In the genomic region with DNA sequence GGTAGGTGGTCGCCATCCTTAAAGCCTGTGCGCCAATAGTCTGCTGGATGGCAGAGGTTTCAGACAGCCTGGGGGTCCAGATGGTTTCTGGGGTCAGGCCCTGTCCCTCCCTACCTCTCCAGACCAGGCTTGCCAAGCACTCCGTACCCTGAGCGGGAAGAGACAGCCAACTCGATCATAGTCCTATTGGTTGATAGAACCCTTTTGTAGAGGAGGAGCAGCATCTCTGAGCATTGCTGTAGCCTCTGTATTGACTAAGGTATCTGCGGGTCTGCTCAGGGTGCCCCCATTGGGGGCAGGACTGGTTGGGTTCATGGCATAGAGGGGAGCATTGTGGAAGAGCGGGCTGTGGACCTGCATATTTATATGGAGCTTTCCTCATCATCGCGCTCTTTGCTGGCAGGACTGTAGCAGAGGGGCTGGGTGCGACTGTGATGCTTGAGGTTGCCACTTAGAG, we compare ENCODE assay signal across 8 mouse cellular contexts. TPM values are rescaled to one million over a fixed set of nuclear protein-coding genes. Genes with fewer than 3 reads are reported as not detected.
DNase-seq lines count a peak whose midpoint lies in the region; ATAC-seq and TF ChIP-seq lines count a peak whose summit lies in the region.

No protein-coding gene starts in this region.

- H3K4me3 ChIP-seq in kidney, embryonic 15.5 days (replicated peaks) = peak overlapping the region; percentile 50
- peak overlapping the region; percentile 53 for H3K4me3 ChIP-seq in hindbrain, embryonic 12.5 days
- H3K4me3 ChIP-seq in midbrain, embryonic 14.5 days (replicated peaks; ENCODE audit: low read depth, low read length) = peak overlapping the region; percentile 51

- no peak for TF ChIP-seq CTCF in brain, embryonic 14.5 days (IDR thresholded peaks at IDR 0.05; ENCODE audit: borderline replicate concordance, extremely low read depth, insufficient read depth, insufficient read length)

- peaks cover 7% of the 10 kb centered on the region; the same call in 1 of the 2 replicates for H3K36me3 ChIP-seq in kidney, embryonic 15.5 days
- peaks cover 21% of the 10 kb centered on the region; the same call in 1 of the 2 replicates for H3K36me3 ChIP-seq in hindbrain, embryonic 12.5 days
- peaks cover 23% of the 10 kb centered on the region; the same call in 1 of the 2 replicates for H3K36me3 ChIP-seq in midbrain, embryonic 14.5 days (ENCODE audit: control insufficient read depth, insufficient read depth, low read length)

- peak overlapping the region; percentile 57 for H3K9ac ChIP-seq in kidney, embryonic 15.5 days
- H3K9ac ChIP-seq in hindbrain, embryonic 12.5 days = peak overlapping the region; percentile 64
- peak overlapping the region; percentile 63 for H3K9ac ChIP-seq in midbrain, embryonic 14.5 days (replicated peaks; ENCODE audit: low read length)

- H3K4me1 ChIP-seq in kidney, embryonic 15.5 days = peaks cover 20% of the 10 kb centered on the region
- H3K4me1 ChIP-seq in hindbrain, embryonic 12.5 days = peaks cover 31% of the 10 kb centered on the region
- H3K4me1 ChIP-seq in midbrain, embryonic 14.5 days (ENCODE audit: control insufficient read depth, insufficient read depth, low read length) = peaks cover 15% of the 10 kb centered on the region

- H3K9me3 ChIP-seq in kidney, embryonic 15.5 days (replicated peaks) = no peaks in the 10 kb centered on the region
- H3K9me3 ChIP-seq in hindbrain, embryonic 12.5 days (replicated peaks) = no peaks in the 10 kb centered on the region
- no peaks in the 10 kb centered on the region for H3K9me3 ChIP-seq in midbrain, embryonic 14.5 days (ENCODE audit: control insufficient read depth, low read length)

- no peak; the same call in none of the 2 replicates for ATAC-seq in kidney, embryonic 15.5 days (replicated peaks; ENCODE audit: low FRiP score)
- peak; percentile 64 for ATAC-seq in hindbrain, embryonic 12.5 days (ENCODE audit: low FRiP score)
- ATAC-seq in midbrain, embryonic 14.5 days (ENCODE audit: low FRiP score, low TSS enrichment) = peak; percentile 55

- H3K27ac ChIP-seq in kidney, embryonic 15.5 days = no peak overlapping the region
- H3K27ac ChIP-seq in hindbrain, embryonic 12.5 days = peak overlapping the region; percentile 52
- peak overlapping the region; percentile 86 for H3K27ac ChIP-seq in midbrain, embryonic 14.5 days (replicated peaks; ENCODE audit: low read depth, low read length)

- H3K4me2 ChIP-seq in kidney, embryonic 15.5 days = peak overlapping the region; percentile 65
- H3K4me2 ChIP-seq in hindbrain, embryonic 12.5 days (replicated peaks) = peak overlapping the region; percentile 59
- H3K4me2 ChIP-seq in midbrain, embryonic 14.5 days (ENCODE audit: low read length) = peak overlapping the region; percentile 73

- H3K27me3 ChIP-seq in kidney, embryonic 15.5 days = no peaks in the 10 kb centered on the region
- H3K27me3 ChIP-seq in hindbrain, embryonic 12.5 days = no peaks in the 10 kb centered on the region
- no peaks in the 10 kb centered on the region for H3K27me3 ChIP-seq in midbrain, embryonic 14.5 days (ENCODE audit: control insufficient read depth, insufficient read depth, low read length)

- no peak for DNase-seq in kidney, adult 8-10 months
- DNase-seq in brain, embryonic 14.5 days (ENCODE audit: low read depth) = peak; percentile 39
- DNase-seq in midbrain, embryonic 14.5 days = peak; percentile 32
- DNase-seq in right cerebral cortex, postnatal 36 days (ENCODE audit: low spot score in 2 of 2) = no peak
- DNase-seq in thymus, postnatal 14 days = no peak
- DNase-seq in embryo, embryonic 11 days = no peak

- whole genome bisulfite sequencing in kidney, embryonic 15.5 days = 28% methylated on average over 10 of the region's 10 CpGs
- WGBS in hindbrain, embryonic 12.5 days = 26% methylated on average over 9 of the region's 10 CpGs
- 34% methylated on average over 10 of the region's 10 CpGs for WGBS in midbrain, embryonic 14.5 days

- no peak for TF ChIP-seq POLR2A in brain, embryonic 14.5 days (IDR thresholded peaks at IDR 0.05; ENCODE audit: borderline replicate concordance, extremely low read depth, insufficient read depth, insufficient read length, poor library complexity, severe bottlenecking)

RNA-seq across cellular contexts. Expression of gene Plxna3, which starts 0.4 kb away (rescaled TPM):
- polyA plus RNA-seq in kidney, embryonic 15.5 days (2015; fragmentation: Nextera tagmentation; extraction: Ambion mirVana) = 11.4 and 17.0 TPM in 2 replicates
- polyA plus RNA-seq in brain, embryonic 14.5 days (2012; rRNA removed) = 297 and 349 TPM in 2 replicates
- 48.6 and 51.8 TPM in 2 replicates for polyA plus RNA-seq in hindbrain, embryonic 12.5 days (2016; fragmentation: Nextera tagmentation; extraction: Ambion mirVana)
- 56.6 and 57.8 TPM in 2 replicates for polyA plus RNA-seq in midbrain, embryonic 14.5 days (2014; fragmentation: Nextera tagmentation; extraction: Ambion mirVana)

RNA-seq across cellular contexts. Expression of gene Fam50a, which starts 16.4 kb away (rescaled TPM):
- polyA plus RNA-seq in kidney, embryonic 15.5 days (2015; fragmentation: Nextera tagmentation; extraction: Ambion mirVana) = 67.0 and 67.1 TPM in 2 replicates
- 32.0 and 41.0 TPM in 2 replicates for polyA plus RNA-seq in brain, embryonic 14.5 days (2012; rRNA removed)
- 62.3 and 65.8 TPM in 2 replicates for polyA plus RNA-seq in hindbrain, embryonic 12.5 days (2016; fragmentation: Nextera tagmentation; extraction: Ambion mirVana)
- 43.2 and 44.1 TPM in 2 replicates for polyA plus RNA-seq in midbrain, embryonic 14.5 days (2014; fragmentation: Nextera tagmentation; extraction: Ambion mirVana)

RNA-seq across cellular contexts. Expression of gene Lage3, which starts 24.2 kb away (rescaled TPM):
- 123 and 126 TPM in 2 replicates for polyA plus RNA-seq in kidney, embryonic 15.5 days (2015; fragmentation: Nextera tagmentation; extraction: Ambion mirVana)
- 63.0 and 107 TPM in 2 replicates for polyA plus RNA-seq in brain, embryonic 14.5 days (2012; rRNA removed)
- 90.1 and 94.4 TPM in 2 replicates for polyA plus RNA-seq in hindbrain, embryonic 12.5 days (2016; fragmentation: Nextera tagmentation; extraction: Ambion mirVana)
- 74.1 and 76.0 TPM in 2 replicates for polyA plus RNA-seq in midbrain, embryonic 14.5 days (2014; fragmentation: Nextera tagmentation; extraction: Ambion mirVana)

RNA-seq across cellular contexts. Expression of gene Gdi1, which starts 24.4 kb away (rescaled TPM):
- 191 and 221 TPM in 2 replicates for polyA plus RNA-seq in kidney, embryonic 15.5 days (2015; fragmentation: Nextera tagmentation; extraction: Ambion mirVana)
- polyA plus RNA-seq in brain, embryonic 14.5 days (2012; rRNA removed) = 1,152 and 1,204 TPM in 2 replicates
- 697 and 732 TPM in 2 replicates for polyA plus RNA-seq in hindbrain, embryonic 12.5 days (2016; fragmentation: Nextera tagmentation; extraction: Ambion mirVana)
- 615 and 857 TPM in 2 replicates for polyA plus RNA-seq in midbrain, embryonic 14.5 days (2014; fragmentation: Nextera tagmentation; extraction: Ambion mirVana)

RNA-seq across cellular contexts. Expression of gene Atp6ap1, which starts 32.3 kb away (rescaled TPM):
- polyA plus RNA-seq in kidney, embryonic 15.5 days (2015; fragmentation: Nextera tagmentation; extraction: Ambion mirVana) = 137 TPM in 2 replicates
- 313 and 338 TPM in 2 replicates for polyA plus RNA-seq in brain, embryonic 14.5 days (2012; rRNA removed)
- 140 and 143 TPM in 2 replicates for polyA plus RNA-seq in hindbrain, embryonic 12.5 days (2016; fragmentation: Nextera tagmentation; extraction: Ambion mirVana)
- 220 and 235 TPM in 2 replicates for polyA plus RNA-seq in midbrain, embryonic 14.5 days (2014; fragmentation: Nextera tagmentation; extraction: Ambion mirVana)

Comparison
In these comparisons a context has a peak if more than half of its experiments do, and no peak if none do; other contexts are left out.
1. DNase-seq: peak in brain, embryonic 14.5 days (single experiment) and midbrain, embryonic 14.5 days (single experiment); none in kidney, adult 8-10 months (0 of 2), right cerebral cortex, postnatal 36 days (0 of 2), thymus, postnatal 14 days (single experiment) and embryo, embryonic 11 days (single experiment).
2. Peak in every context shown above with its lines, with median percentiles within 50 percentile points of each other: H3K4me2 ChIP-seq, H3K4me3 ChIP-seq and H3K9ac ChIP-seq.